ENCODE assay signal across 9 mouse cellular contexts in the genomic region with DNA sequence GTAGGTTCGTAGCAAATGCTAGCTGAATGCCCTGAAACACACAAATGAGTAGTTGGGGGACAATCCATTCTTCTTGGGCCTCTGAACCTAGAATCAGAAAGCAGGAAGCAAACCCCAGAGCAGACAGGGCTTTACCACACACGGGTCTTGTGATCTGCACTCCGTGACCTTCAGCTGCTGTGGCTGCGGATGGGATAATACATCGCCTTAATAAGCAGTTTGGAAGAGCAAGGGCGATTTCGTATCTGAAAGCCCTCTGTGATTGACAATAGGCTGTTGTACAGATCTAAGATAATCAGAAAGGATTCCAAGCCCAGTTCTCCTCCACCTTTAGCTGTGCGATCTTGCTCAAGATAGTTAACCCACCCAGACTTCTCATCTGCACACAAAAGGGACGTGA. TPM values are rescaled to one million over a fixed set of nuclear protein-coding genes. Genes with fewer than 3 reads are reported as not detected.
DNase-seq lines count a peak whose midpoint lies in the region; ATAC-seq and TF ChIP-seq lines count a peak whose summit lies in the region.
"Had no signal": no experiment of that assay in that cellular context is flagged by ENCODE, and none has a peak within 500 bp of the region (broad histone marks: within the 10 kb centered on the region; RNA-seq: fewer than 3 reads in every experiment).

No protein-coding gene starts in this region.

- ATAC-seq in forebrain, embryonic 11.5 days (replicated peaks; ENCODE audit: low FRiP score), result no peak
- no peak for ATAC-seq in forebrain, embryonic 16.5 days
- ATAC-seq in heart, postnatal 0 days (ENCODE audit: insufficient read depth, low read depth), result no peak
- no peak for ATAC-seq in limb, embryonic 13.5 days (ENCODE audit: low FRiP score, low read depth)

- peak; percentile 32; the same call in 1 of the 2 replicates for TF ChIP-seq POLR2A in CH12.LX (IDR thresholded peaks at IDR 0.05; ENCODE audit: low read depth, low read length)

- no peaks in the 10 kb centered on the region for H3K36me3 ChIP-seq in forebrain, embryonic 11.5 days (ENCODE audit: control insufficient read depth, insufficient read depth, low read length)
- H3K36me3 ChIP-seq in forebrain, embryonic 16.5 days (ENCODE audit: control insufficient read depth, insufficient read depth), result no peaks in the 10 kb centered on the region
- no peaks in the 10 kb centered on the region for H3K36me3 ChIP-seq in CH12.LX (replicated peaks in 1 of 2; ENCODE audit: control insufficient read depth in 1 of 2, insufficient read depth in 1 of 2, low read length in 1 of 2)
- H3K36me3 ChIP-seq in heart, postnatal 0 days (replicated peaks; ENCODE audit: control insufficient read depth, insufficient read depth, low read length), result no peaks in the 10 kb centered on the region
- H3K36me3 ChIP-seq in limb, embryonic 13.5 days, result no peaks in the 10 kb centered on the region

- dilution Hi-C loops in CH12.LX (cut with MboI; ENCODE audit: extremely low pct_ligation_motif_present, extremely low pct_unique_long_range_greater_than_20kb, low sequenced_read_pairs), result no loop called here

- H3K9ac ChIP-seq in forebrain, embryonic 11.5 days (ENCODE audit: low read length), result no peak overlapping the region; the same call in 1 of the 2 replicates
- H3K9ac ChIP-seq in forebrain, embryonic 16.5 days (replicated peaks; ENCODE audit: low read depth, low read length), result no peak overlapping the region
- H3K9ac ChIP-seq in CH12.LX (ENCODE audit: insufficient read depth, low read depth), result peak overlapping the region; percentile 46; the same call in 1 of the 2 replicates
- no peak overlapping the region for H3K9ac ChIP-seq in heart, postnatal 0 days (replicated peaks; ENCODE audit: low read depth, low read length)
- H3K9ac ChIP-seq in limb, embryonic 13.5 days, result no peak overlapping the region

- peaks cover 36% of the 10 kb centered on the region for H3K4me1 ChIP-seq in forebrain, embryonic 11.5 days (replicated peaks; ENCODE audit: control insufficient read depth, insufficient read depth, low read length)
- peaks cover 33% of the 10 kb centered on the region for H3K4me1 ChIP-seq in forebrain, embryonic 16.5 days (replicated peaks; ENCODE audit: control insufficient read depth, insufficient read depth, low read length)
- peaks cover 51 to 94% of the 10 kb centered on the region in 2 experiments for H3K4me1 ChIP-seq in CH12.LX (ENCODE audit: control insufficient read depth in 1 of 2, insufficient read depth in 2 of 2)
- H3K4me1 ChIP-seq in heart, postnatal 0 days (ENCODE audit: control insufficient read depth, insufficient read depth), result peaks cover 60% of the 10 kb centered on the region
- peaks cover 57% of the 10 kb centered on the region for H3K4me1 ChIP-seq in limb, embryonic 13.5 days

- in situ Hi-C loops in CH12.LX (cut with MboI; ENCODE audit: low pct_ligation_motif_present, low pct_unique_long_range_greater_than_20kb, low sequenced_read_pairs), result loop anchor here (5.0 kb wide), 1 partner anchor 53 kb away; no protein-coding TSS in a partner anchor

- no peak overlapping the region for H3K4me3 ChIP-seq in forebrain, embryonic 11.5 days (ENCODE audit: low read depth, low read length)
- H3K4me3 ChIP-seq in forebrain, embryonic 16.5 days (replicated peaks; ENCODE audit: low read length), result no peak overlapping the region
- no peak overlapping the region for H3K4me3 ChIP-seq in CH12.LX (replicated peaks in 1 of 3; ENCODE audit: low read depth in 2 of 3, low read length in 2 of 3, poor library complexity in 1 of 3)
- H3K4me3 ChIP-seq in heart, postnatal 0 days (ENCODE audit: low read depth, low read length), result no peak overlapping the region
- H3K4me3 ChIP-seq in limb, embryonic 13.5 days, result no peak overlapping the region
- H3K4me3 ChIP-seq: myocyte had no signal

- DNase-seq in forebrain, embryonic 11.5 days (ENCODE audit: low spot score), result no peak
- peak; percentile 76 for DNase-seq in CH12.LX (ENCODE audit: extremely low read depth)
- no peak for DNase-seq in heart, postnatal 0 days (ENCODE audit: low spot score)
- DNase-seq in cerebellum, postnatal 14 days, result no peak
- no peak for DNase-seq in layer of hippocampus, adult 11-12 months (ENCODE audit: low spot score)
- DNase-seq in right cerebral cortex, postnatal 4 days, result no peak

- no peaks in the 10 kb centered on the region for H3K79me2 ChIP-seq in CH12.LX (replicated peaks; ENCODE audit: control insufficient read depth, extremely low read depth, insufficient read depth, poor library complexity, severe bottlenecking)

- TF ChIP-seq CTCF in CH12.LX (conservative IDR thresholded peaks at IDR 0.05 in 1 of 2, IDR thresholded peaks at IDR 0.05 in 1 of 2; ENCODE audit: low read depth in 2 of 2, low read length in 2 of 2), result no peak
- TF ChIP-seq CTCF in heart, postnatal 0 days (IDR thresholded peaks at IDR 0.05; ENCODE audit: low read depth), result no peak

- H3K9me3 ChIP-seq in forebrain, embryonic 11.5 days (ENCODE audit: control insufficient read depth, low read length), result no peaks in the 10 kb centered on the region
- no peaks in the 10 kb centered on the region for H3K9me3 ChIP-seq in forebrain, embryonic 16.5 days (ENCODE audit: control insufficient read depth, low read length)
- H3K9me3 ChIP-seq in CH12.LX (replicated peaks; ENCODE audit: low read length), result no peaks in the 10 kb centered on the region
- H3K9me3 ChIP-seq in heart, postnatal 0 days (replicated peaks; ENCODE audit: control insufficient read depth, low read length), result no peaks in the 10 kb centered on the region
- H3K9me3 ChIP-seq in limb, embryonic 13.5 days, result no peaks in the 10 kb centered on the region

- H3K27me3 ChIP-seq in forebrain, embryonic 11.5 days (ENCODE audit: control insufficient read depth, insufficient read depth, low read length), result no peaks in the 10 kb centered on the region
- H3K27me3 ChIP-seq in forebrain, embryonic 16.5 days (replicated peaks; ENCODE audit: control insufficient read depth, insufficient read depth, low read length), result no peaks in the 10 kb centered on the region
- no peaks in the 10 kb centered on the region for H3K27me3 ChIP-seq in CH12.LX (replicated peaks)
- H3K27me3 ChIP-seq in heart, postnatal 0 days (ENCODE audit: control insufficient read depth, insufficient read depth, low read length), result no peaks in the 10 kb centered on the region
- no peaks in the 10 kb centered on the region for H3K27me3 ChIP-seq in limb, embryonic 13.5 days

- TF ChIP-seq RAD21 in CH12.LX (IDR thresholded peaks at IDR 0.05; ENCODE audit: low read depth, low read length), result no peak; the same call in 1 of the 2 replicates

- no peak overlapping the region for H3K4me2 ChIP-seq in forebrain, embryonic 11.5 days (ENCODE audit: low read depth, low read length, severe bottlenecking)
- H3K4me2 ChIP-seq in forebrain, embryonic 16.5 days (ENCODE audit: low read length), result no peak overlapping the region
- no peak overlapping the region; the same call in 1 of the 2 replicates for H3K4me2 ChIP-seq in CH12.LX (ENCODE audit: insufficient read depth, low read depth, poor library complexity, severe bottlenecking)
- H3K4me2 ChIP-seq in heart, postnatal 0 days (ENCODE audit: low read depth, low read length), result no peak overlapping the region
- H3K4me2 ChIP-seq in limb, embryonic 13.5 days (replicated peaks), result no peak overlapping the region

- no peak for TF ChIP-seq EP300 in CH12.LX (IDR thresholded peaks at IDR 0.05; ENCODE audit: low read length)
- TF ChIP-seq EP300 in heart, postnatal 0 days (IDR thresholded peaks at IDR 0.05; ENCODE audit: low read depth), result no peak

- 34% methylated on average over 9 of the region's 9 CpGs for WGBS in forebrain, embryonic 11.5 days
- 27% methylated on average over 9 of the region's 9 CpGs for WGBS in forebrain, embryonic 16.5 days
- WGBS in heart, postnatal 0 days, result 52% methylated on average over 9 of the region's 9 CpGs
- 51% methylated on average over 9 of the region's 9 CpGs for WGBS in limb, embryonic 13.5 days

- H3K27ac ChIP-seq in forebrain, embryonic 11.5 days (ENCODE audit: low read depth, low read length), result peak overlapping the region; percentile 98
- H3K27ac ChIP-seq in forebrain, embryonic 16.5 days (ENCODE audit: low read length), result no peak overlapping the region
- peak overlapping the region; percentile 79 for H3K27ac ChIP-seq in CH12.LX (ENCODE audit: insufficient read depth, low read depth)
- H3K27ac ChIP-seq in heart, postnatal 0 days (ENCODE audit: low read depth), result peak overlapping the region; percentile 40
- peak overlapping the region; percentile 69; the same call in 1 of the 2 replicates for H3K27ac ChIP-seq in limb, embryonic 13.5 days

TF ChIP-seq in CH12.LX, 34 proteins besides CTCF, POLR2A, EP300 and RAD21 (continues in another document):
- TF ChIP-seq ELF1 (IDR thresholded peaks at IDR 0.05; ENCODE audit: low read depth, low read length) (peak; percentile 57; the same call in 1 of the 2 replicates), SMC3 (IDR thresholded peaks at IDR 0.05; ENCODE audit: low read depth, low read length) (peak; percentile 22), SIN3A (IDR thresholded peaks at IDR 0.05; ENCODE audit: low read length) (0 out of 2 replicates have a peak, but pooled peaks have one; percentile 58), ZC3H11A (IDR thresholded peaks at IDR 0.05; ENCODE audit: low read depth, low read length) (no peak), MAZ (IDR thresholded peaks at IDR 0.05; ENCODE audit: low read depth, low read length) (0 out of 2 replicates have a peak, but pooled peaks have one; percentile 12), ZMIZ1 (IDR thresholded peaks at IDR 0.05; ENCODE audit: low read depth, low read length) (no peak), MAFK (IDR thresholded peaks at IDR 0.05; ENCODE audit: insufficient replicate concordance, low read length) (0 out of 2 replicates have a peak, but pooled peaks have one; percentile 19), POLR2AphosphoS2 (IDR thresholded peaks at IDR 0.05; ENCODE audit: low read depth, low read length) (0 out of 2 replicates have a peak, but pooled peaks have one; percentile 31), IRF4 (IDR thresholded peaks at IDR 0.05; ENCODE audit: low read depth, low read length) (peak; percentile 14; the same call in 1 of the 2 replicates), MXI1 (IDR thresholded peaks at IDR 0.05; ENCODE audit: low read depth, low read length) (no peak), HCFC1 (IDR thresholded peaks at IDR 0.05; ENCODE audit: low read depth, low read length) (no peak), TBP (conservative IDR thresholded peaks at IDR 0.05; ENCODE audit: low read depth, low read length) (peak; percentile 51; the same call in 1 of the 2 replicates)

RNA-seq across cellular contexts. Expression of gene Zfp36l1, which starts 52.5 kb away (rescaled TPM):
- polyA plus RNA-seq in forebrain, embryonic 11.5 days (2014; fragmentation: Nextera tagmentation; extraction: Ambion mirVana), result 164 and 173 TPM in 2 replicates
- 22.6 and 26.7 TPM in 2 replicates for polyA plus RNA-seq in forebrain, embryonic 16.5 days (2015; fragmentation: Nextera tagmentation; extraction: Ambion mirVana)
- total RNA-seq in CH12.LX (2012; rRNA removed), result 42.3 and 50.7 TPM in 2 replicates
- total RNA-seq in CH12.LX (2014; rRNA removed), result 26.2 and 32.7 TPM in 2 replicates
- polyA plus RNA-seq in CH12.LX (2012; ENCODE audit: insufficient read length, low read depth), result 175 and 192 TPM in 2 replicates
- 80.6 and 85.1 TPM in 2 replicates for total RNA-seq in heart, postnatal 0 days (2014; rRNA removed; ENCODE audit: low replicate concordance)
- polyA plus RNA-seq in heart, postnatal 0 days (2015; fragmentation: Nextera tagmentation; extraction: Ambion mirVana), result 60.3 and 69.6 TPM in 2 replicates
- 134 and 146 TPM in 2 replicates for polyA plus RNA-seq in limb, embryonic 13.5 days (2015; fragmentation: Nextera tagmentation; extraction: Ambion mirVana)
